Mouse (Mus musculus): ENCODE results near the gene Pecam1. TPM values are rescaled to one million over a fixed set of nuclear protein-coding genes. Genes with fewer than 3 reads are reported as not detected.
"Not testable (repeated sequence)": the region's sequence is repeated elsewhere in the genome, so short reads cannot be mapped to it uniquely, and the experiment has no call there.

The Pecam1 gene
- polyA plus RNA-seq, 1 experiment, result 24.3 TPM

- Histone ChIP-seq H3K27me3 (ENCODE audit: control insufficient read depth, insufficient read depth, low read length, poor library complexity, severe bottlenecking) (no peaks in the 10 kb centered on the region), H3K9me3 (replicated peaks; ENCODE audit: control insufficient read depth, insufficient read depth, low read length, poor library complexity, severe bottlenecking) (no peaks in the 10 kb centered on the region), H3K4me3 (ENCODE audit: low read depth, low read length) (no peak overlapping the region), H3K4me1 (ENCODE audit: control insufficient read depth, insufficient read depth, low read length) (peaks cover 7% of the 10 kb centered on the region), H3K27ac (ENCODE audit: insufficient read depth, low read length) (no peak overlapping the region), H3K36me3 (ENCODE audit: control insufficient read depth, insufficient read depth, low read length, poor library complexity, severe bottlenecking) (0 out of 2 replicates have a peak, but pooled peaks cover 2% of the 10 kb centered on the region), H3K9ac (ENCODE audit: low read depth, poor library complexity, severe bottlenecking) (peak overlapping the region; percentile 11; the same call in 1 of the 2 replicates)
- TF ChIP-seq POLR2A (IDR thresholded peaks at IDR 0.05; ENCODE audit: insufficient read depth, low read length) (no peak), EP300 (IDR thresholded peaks at IDR 0.05; ENCODE audit: insufficient read depth, low read depth, low read length) (no peak), CTCF (IDR thresholded peaks at IDR 0.05; ENCODE audit: low read depth, low read length) (no peak)
These were observed 86.6 kb downstream of the Pecam1 start for GRCm38 (mm10) chr11:106663838-106664237.

DNA sequence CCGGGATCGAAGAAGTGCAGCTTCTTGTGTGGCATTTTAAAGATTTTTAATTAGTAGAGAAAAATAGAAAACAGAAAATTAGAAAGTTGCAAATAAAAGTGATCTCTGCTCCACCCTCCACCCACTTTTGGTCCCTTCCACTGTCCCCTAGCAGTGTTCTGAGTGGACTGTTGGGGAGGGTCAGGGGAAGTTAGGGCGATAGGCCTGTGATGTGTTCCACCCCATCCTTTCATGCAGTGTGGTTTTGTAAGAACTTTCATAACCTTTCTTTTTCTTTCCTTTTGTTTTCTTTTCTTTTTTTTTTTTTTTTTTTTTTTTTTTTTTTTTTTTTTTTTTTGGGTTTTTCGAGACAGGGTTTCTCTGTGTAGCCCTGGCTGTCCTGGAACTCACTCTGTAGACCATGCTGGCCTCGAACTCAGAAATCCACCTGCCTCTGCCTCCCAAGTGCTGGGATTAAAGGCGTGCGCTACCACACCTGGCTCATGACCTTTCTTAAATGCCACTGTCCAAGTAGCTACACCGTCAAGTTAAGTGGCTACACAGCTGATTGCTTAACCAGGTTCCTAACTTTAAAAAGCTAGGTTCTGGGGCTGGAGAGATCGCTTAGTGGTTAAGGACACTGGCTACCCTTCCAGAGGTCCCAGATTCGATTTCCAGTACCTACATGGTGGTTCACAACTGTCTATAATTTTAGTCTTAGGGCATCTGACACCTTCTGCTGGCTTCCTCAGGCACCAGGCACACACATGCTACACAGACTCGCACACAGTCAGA lies 87.6 kb downstream of the Pecam1 start:
- TF ChIP-seq CTCF (IDR thresholded peaks at IDR 0.05; ENCODE audit: low read depth, low read length), result no peak
- no peak for TF ChIP-seq POLR2A (IDR thresholded peaks at IDR 0.05; ENCODE audit: insufficient read depth, low read length)
- TF ChIP-seq EP300 (IDR thresholded peaks at IDR 0.05; ENCODE audit: insufficient read depth, low read depth, low read length), result no peak
- peaks cover 7% of the 10 kb centered on the region for H3K4me1 ChIP-seq (ENCODE audit: control insufficient read depth, insufficient read depth, low read length)
- H3K36me3 ChIP-seq (ENCODE audit: control insufficient read depth, insufficient read depth, low read length, poor library complexity, severe bottlenecking), result no peaks in the 10 kb centered on the region
- no peak overlapping the region for H3K9ac ChIP-seq (ENCODE audit: low read depth, poor library complexity, severe bottlenecking)
- no peaks in the 10 kb centered on the region for H3K9me3 ChIP-seq (replicated peaks; ENCODE audit: control insufficient read depth, insufficient read depth, low read length, poor library complexity, severe bottlenecking)
- no peaks in the 10 kb centered on the region for H3K27me3 ChIP-seq (ENCODE audit: control insufficient read depth, insufficient read depth, low read length, poor library complexity, severe bottlenecking)
- H3K4me3 ChIP-seq (ENCODE audit: low read depth, low read length), result no peak overlapping the region
- H3K27ac ChIP-seq (ENCODE audit: insufficient read depth, low read length), result no peak overlapping the region

DNA sequence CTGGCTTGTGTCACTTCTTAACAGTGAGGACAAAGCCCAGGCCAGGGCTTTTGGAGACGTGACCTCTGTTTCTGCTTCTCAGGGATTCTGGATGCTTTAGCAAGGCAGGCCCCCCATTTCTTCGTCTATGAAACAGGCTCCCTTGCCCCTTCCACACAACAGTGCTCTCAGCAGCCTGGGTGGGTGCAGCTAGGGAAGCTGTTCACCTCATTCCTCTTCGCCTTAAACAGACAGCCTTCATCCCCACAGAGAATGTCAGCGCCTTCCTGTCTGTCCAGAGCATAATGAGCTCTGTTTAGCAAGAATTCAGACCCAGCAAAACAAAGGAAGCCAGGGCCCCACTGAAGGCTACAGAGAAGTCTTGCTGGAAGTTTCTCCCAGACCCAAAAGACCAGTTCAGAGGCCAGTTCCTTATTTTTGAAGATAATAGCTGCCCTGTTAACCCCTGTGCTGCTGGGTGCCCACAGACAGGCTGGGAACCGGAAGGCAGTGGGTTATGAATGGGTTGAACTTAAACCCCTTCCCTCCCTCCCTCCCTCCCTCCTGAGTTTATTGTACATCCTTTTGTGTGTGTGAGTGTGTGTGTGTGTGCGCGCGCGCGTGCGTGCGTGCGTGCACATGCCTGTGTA lies 89.9 kb downstream of the Pecam1 start:
- Histone ChIP-seq H3K27ac (ENCODE audit: insufficient read depth, low read length) (peak overlapping the region; percentile 15; the same call in 1 of the 2 replicates), H3K27me3 (ENCODE audit: control insufficient read depth, insufficient read depth, low read length, poor library complexity, severe bottlenecking) (no peaks in the 10 kb centered on the region), H3K9ac (ENCODE audit: low read depth, poor library complexity, severe bottlenecking) (no peak overlapping the region), H3K36me3 (ENCODE audit: control insufficient read depth, insufficient read depth, low read length, poor library complexity, severe bottlenecking) (peaks cover 2% of the 10 kb centered on the region; the same call in 1 of the 2 replicates), H3K4me1 (ENCODE audit: control insufficient read depth, insufficient read depth, low read length) (peaks cover 4% of the 10 kb centered on the region), H3K9me3 (replicated peaks; ENCODE audit: control insufficient read depth, insufficient read depth, low read length, poor library complexity, severe bottlenecking) (no peaks in the 10 kb centered on the region), H3K4me3 (ENCODE audit: low read depth, low read length) (no peak overlapping the region)
- TF ChIP-seq POLR2A (IDR thresholded peaks at IDR 0.05; ENCODE audit: insufficient read depth, low read length) (no peak), EP300 (IDR thresholded peaks at IDR 0.05; ENCODE audit: insufficient read depth, low read depth, low read length) (no peak), CTCF (IDR thresholded peaks at IDR 0.05; ENCODE audit: low read depth, low read length) (no peak)

DNA sequence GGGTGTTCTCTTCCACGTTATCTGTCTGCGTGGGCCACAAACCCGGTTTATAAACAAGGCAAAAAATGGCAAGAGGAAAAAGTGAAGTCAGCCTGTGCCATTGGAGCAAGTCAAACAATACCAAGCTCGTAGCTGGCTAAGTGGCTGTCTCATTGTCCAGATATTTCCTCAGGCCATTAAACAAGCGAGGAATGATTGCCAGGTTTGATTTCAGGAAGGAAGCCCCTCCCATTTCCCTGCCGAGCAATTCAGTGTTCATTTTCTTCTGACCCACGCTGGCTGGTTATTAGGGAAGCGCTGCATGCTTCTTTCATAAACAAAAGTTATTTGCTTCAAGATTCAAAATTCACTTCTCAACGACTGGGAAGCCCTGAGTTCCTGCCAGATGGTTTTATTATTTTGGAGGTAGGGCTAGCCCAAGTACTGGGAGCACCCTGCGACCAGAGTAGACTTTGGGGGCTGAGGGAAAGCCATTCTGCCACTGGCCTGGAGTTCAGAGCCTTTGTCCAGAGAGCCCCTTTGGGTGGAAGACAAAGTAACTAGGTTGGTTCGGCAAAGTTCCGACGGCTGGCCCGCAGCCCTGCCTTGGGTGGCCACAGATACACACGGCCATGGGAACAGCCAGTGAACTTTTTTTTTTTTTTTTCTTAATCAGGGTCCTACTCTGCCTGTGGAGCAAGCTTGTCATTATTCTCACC lies 90.7 kb downstream of the Pecam1 start:
- Histone ChIP-seq H3K4me1 (ENCODE audit: control insufficient read depth, insufficient read depth, low read length) (peaks cover 4% of the 10 kb centered on the region), H3K27me3 (ENCODE audit: control insufficient read depth, insufficient read depth, low read length, poor library complexity, severe bottlenecking) (no peaks in the 10 kb centered on the region), H3K9ac (ENCODE audit: low read depth, poor library complexity, severe bottlenecking) (no peak overlapping the region), H3K4me3 (ENCODE audit: low read depth, low read length) (no peak overlapping the region), H3K27ac (ENCODE audit: insufficient read depth, low read length) (0 out of 2 replicates have a peak overlapping the region, but pooled peaks have one; percentile 18), H3K36me3 (ENCODE audit: control insufficient read depth, insufficient read depth, low read length, poor library complexity, severe bottlenecking) (peaks cover 2% of the 10 kb centered on the region; the same call in 1 of the 2 replicates), H3K9me3 (replicated peaks; ENCODE audit: control insufficient read depth, insufficient read depth, low read length, poor library complexity, severe bottlenecking) (no peaks in the 10 kb centered on the region)
- TF ChIP-seq CTCF (IDR thresholded peaks at IDR 0.05; ENCODE audit: low read depth, low read length) (no peak), POLR2A (IDR thresholded peaks at IDR 0.05; ENCODE audit: insufficient read depth, low read length) (no peak), EP300 (IDR thresholded peaks at IDR 0.05; ENCODE audit: insufficient read depth, low read depth, low read length) (no peak)

DNA sequence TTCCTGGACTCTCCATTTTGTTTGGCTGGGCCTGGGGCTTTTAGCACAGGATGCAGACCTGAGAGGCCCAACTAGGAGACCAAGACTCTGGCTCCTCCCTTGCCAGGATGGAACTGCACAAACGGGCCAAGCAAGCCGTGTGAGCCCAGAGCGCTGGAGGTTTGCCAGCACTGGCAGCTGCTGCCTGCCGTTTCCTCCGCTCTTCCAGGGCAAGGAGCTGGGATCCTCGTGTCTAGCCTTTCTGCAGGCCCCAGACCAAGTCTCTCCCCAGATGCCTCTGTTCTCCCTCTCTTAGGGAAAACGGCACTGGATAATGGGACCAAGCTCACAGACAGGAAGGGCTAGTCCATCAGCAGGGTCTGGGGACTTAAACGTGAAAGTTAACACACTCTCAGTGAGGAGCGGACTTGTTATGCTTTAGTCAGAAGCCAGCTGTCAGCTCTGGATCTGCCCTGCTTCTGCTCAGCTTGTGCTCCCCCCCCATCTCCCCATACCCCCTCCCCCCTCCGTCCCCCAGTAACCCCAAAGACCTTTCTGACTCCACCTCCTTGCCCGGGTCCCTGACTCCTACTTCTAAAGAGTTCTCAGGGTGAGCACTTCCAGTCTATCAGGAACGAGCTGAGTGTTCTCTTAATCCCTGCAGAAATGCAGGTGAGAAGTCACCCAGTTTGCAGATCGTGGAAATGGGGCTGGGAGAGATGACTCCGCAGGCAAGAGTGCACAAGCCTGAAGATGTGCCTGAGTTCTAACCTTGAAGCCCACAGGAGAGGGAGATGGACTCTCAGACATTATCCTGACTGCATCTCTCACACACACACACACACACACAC lies 92.2 kb downstream of the Pecam1 start:
- H3K27ac ChIP-seq (ENCODE audit: insufficient read depth, low read length), result no peak overlapping the region
- H3K9ac ChIP-seq (ENCODE audit: low read depth, poor library complexity, severe bottlenecking), result peak overlapping the region; percentile 13; the same call in 1 of the 2 replicates
- peaks cover 4% of the 10 kb centered on the region for H3K4me1 ChIP-seq (ENCODE audit: control insufficient read depth, insufficient read depth, low read length)
- H3K9me3 ChIP-seq (replicated peaks; ENCODE audit: control insufficient read depth, insufficient read depth, low read length, poor library complexity, severe bottlenecking), result no peaks in the 10 kb centered on the region
- H3K4me3 ChIP-seq (ENCODE audit: low read depth, low read length), result no peak overlapping the region
- no peak for TF ChIP-seq CTCF (IDR thresholded peaks at IDR 0.05; ENCODE audit: low read depth, low read length)
- H3K36me3 ChIP-seq (ENCODE audit: control insufficient read depth, insufficient read depth, low read length, poor library complexity, severe bottlenecking), result peaks cover 2% of the 10 kb centered on the region; the same call in 1 of the 2 replicates
- no peaks in the 10 kb centered on the region for H3K27me3 ChIP-seq (ENCODE audit: control insufficient read depth, insufficient read depth, low read length, poor library complexity, severe bottlenecking)

GRCm38 (mm10) chr11:106656896-106657498 lies 93.4 kb downstream of the Pecam1 start:
- H3K9me3 ChIP-seq (replicated peaks; ENCODE audit: control insufficient read depth, insufficient read depth, low read length, poor library complexity, severe bottlenecking); H3K4me1 ChIP-seq (ENCODE audit: control insufficient read depth, insufficient read depth, low read length); H3K4me3 ChIP-seq (ENCODE audit: low read depth, low read length); H3K27ac ChIP-seq (ENCODE audit: insufficient read depth, low read length); H3K9ac ChIP-seq (ENCODE audit: low read depth, poor library complexity, severe bottlenecking); H3K36me3 ChIP-seq (ENCODE audit: control insufficient read depth, insufficient read depth, low read length, poor library complexity, severe bottlenecking); H3K27me3 ChIP-seq (ENCODE audit: control insufficient read depth, insufficient read depth, low read length, poor library complexity, severe bottlenecking): not testable (repeated sequence)
